ENCODE assay signal across 7 mouse cellular contexts in genomic region chr5:93133445-93134244, GRCm38 (mm10). TPM values are rescaled to one million over a fixed set of nuclear protein-coding genes. Genes with fewer than 3 reads are reported as not detected.
A peak's percentile ranks its signal among the peaks of the same experiment; 100 is the strongest.
DNase-seq lines count a peak whose midpoint lies in the region; ATAC-seq lines count a peak whose summit lies in the region.

No protein-coding gene starts in this region.

- 50% methylated on average over 10 of the region's 10 CpGs for WGBS in midbrain, embryonic 10.5 days
- 41% methylated on average over 10 of the region's 10 CpGs for WGBS in midbrain, embryonic 11.5 days
- 22% methylated on average over 10 of the region's 10 CpGs for WGBS in embryonic facial prominence, embryonic 14.5 days
- 11% methylated on average over 10 of the region's 10 CpGs for WGBS in midbrain, embryonic 15.5 days

- ATAC-seq in midbrain, embryonic 11.5 days (ENCODE audit: low FRiP score), result no peak
- no peak for ATAC-seq in embryonic facial prominence, embryonic 14.5 days (ENCODE audit: low read depth)
- peak; percentile 56; the same call in 1 of the 2 replicates for ATAC-seq in midbrain, embryonic 15.5 days (replicated peaks)

- H3K4me1 ChIP-seq in midbrain, embryonic 10.5 days, result peaks cover 65% of the 10 kb centered on the region
- H3K4me1 ChIP-seq in midbrain, embryonic 11.5 days (ENCODE audit: control insufficient read depth, insufficient read depth, low read length), result peaks cover 40% of the 10 kb centered on the region
- peaks cover 84% of the 10 kb centered on the region for H3K4me1 ChIP-seq in embryonic facial prominence, embryonic 14.5 days (ENCODE audit: control insufficient read depth, insufficient read depth, low read length)
- peaks cover 41% of the 10 kb centered on the region for H3K4me1 ChIP-seq in midbrain, embryonic 15.5 days

- H3K9ac ChIP-seq in midbrain, embryonic 11.5 days (ENCODE audit: low read length), result no peak overlapping the region
- peak overlapping the region; percentile 17; the same call in 1 of the 2 replicates for H3K9ac ChIP-seq in embryonic facial prominence, embryonic 14.5 days (ENCODE audit: low read depth, low read length)
- H3K9ac ChIP-seq in midbrain, embryonic 15.5 days, result no peak overlapping the region

- H3K9me3 ChIP-seq in midbrain, embryonic 10.5 days (replicated peaks), result peaks cover 7% of the 10 kb centered on the region
- H3K9me3 ChIP-seq in midbrain, embryonic 11.5 days (ENCODE audit: control insufficient read depth, low read length), result no peaks in the 10 kb centered on the region; the same call in 1 of the 2 replicates
- no peaks in the 10 kb centered on the region for H3K9me3 ChIP-seq in embryonic facial prominence, embryonic 14.5 days (ENCODE audit: control insufficient read depth, low read length)
- no peaks in the 10 kb centered on the region for H3K9me3 ChIP-seq in midbrain, embryonic 15.5 days

- peak overlapping the region; percentile 67 for H3K27ac ChIP-seq in midbrain, embryonic 10.5 days (replicated peaks)
- H3K27ac ChIP-seq in midbrain, embryonic 11.5 days (ENCODE audit: low read depth, low read length), result no peak overlapping the region
- H3K27ac ChIP-seq in embryonic facial prominence, embryonic 14.5 days (replicated peaks; ENCODE audit: low read depth, low read length), result peak overlapping the region; percentile 75
- H3K27ac ChIP-seq in midbrain, embryonic 15.5 days, result peak overlapping the region; percentile 60

- no peak for DNase-seq in midbrain, embryonic 10.5 days (ENCODE audit: low spot score)
- no peak for DNase-seq in midbrain, embryonic 11.5 days (ENCODE audit: low spot score, missing footprints)
- DNase-seq in embryonic facial prominence, embryonic 14.5 days (ENCODE audit: low spot score), result peak; percentile 71
- peak; percentile 89 for DNase-seq in induced T-regulatory cell, adult 2 months (ENCODE audit: low read depth)
- DNase-seq in urinary bladder, postnatal 4 days (ENCODE audit: low spot score in 2 of 2), result no peak
- no peak for DNase-seq in thymus, postnatal 10 days (ENCODE audit: low spot score in 2 of 2)

- no peak overlapping the region for H3K4me2 ChIP-seq in midbrain, embryonic 11.5 days
- H3K4me2 ChIP-seq in embryonic facial prominence, embryonic 14.5 days (ENCODE audit: low read depth, low read length), result peak overlapping the region; percentile 33
- H3K4me2 ChIP-seq in midbrain, embryonic 15.5 days, result peak overlapping the region; percentile 33

- H3K4me3 ChIP-seq in midbrain, embryonic 10.5 days, result no peak overlapping the region
- no peak overlapping the region for H3K4me3 ChIP-seq in midbrain, embryonic 11.5 days (ENCODE audit: low read depth, low read length)
- no peak overlapping the region for H3K4me3 ChIP-seq in embryonic facial prominence, embryonic 14.5 days (ENCODE audit: low read depth, low read length)
- no peak overlapping the region for H3K4me3 ChIP-seq in midbrain, embryonic 15.5 days

- H3K36me3 ChIP-seq in midbrain, embryonic 10.5 days, result peaks cover 25% of the 10 kb centered on the region
- no peaks in the 10 kb centered on the region for H3K36me3 ChIP-seq in midbrain, embryonic 11.5 days (ENCODE audit: control insufficient read depth, insufficient read depth, low read length)
- no peaks in the 10 kb centered on the region for H3K36me3 ChIP-seq in embryonic facial prominence, embryonic 14.5 days (ENCODE audit: control insufficient read depth, insufficient read depth, low read length)
- H3K36me3 ChIP-seq in midbrain, embryonic 15.5 days (replicated peaks), result no peaks in the 10 kb centered on the region

- no peaks in the 10 kb centered on the region for H3K27me3 ChIP-seq in midbrain, embryonic 10.5 days (ENCODE audit: low read depth, poor library complexity, severe bottlenecking)
- H3K27me3 ChIP-seq in midbrain, embryonic 11.5 days (ENCODE audit: control insufficient read depth, insufficient read depth, low read length), result no peaks in the 10 kb centered on the region
- no peaks in the 10 kb centered on the region for H3K27me3 ChIP-seq in embryonic facial prominence, embryonic 14.5 days (replicated peaks; ENCODE audit: control insufficient read depth, insufficient read depth, low read length)
- H3K27me3 ChIP-seq in midbrain, embryonic 15.5 days (replicated peaks), result no peaks in the 10 kb centered on the region

RNA-seq across cellular contexts. Expression of gene Sept11, which starts 40.4 kb away (rescaled TPM):
- polyA plus RNA-seq in midbrain, embryonic 10.5 days (2016; fragmentation: Nextera tagmentation; extraction: Ambion mirVana), result 251 and 274 TPM in 2 replicates
- polyA plus RNA-seq in midbrain, embryonic 11.5 days (2014; fragmentation: Nextera tagmentation; extraction: Ambion mirVana), result 251 and 269 TPM in 2 replicates
- polyA plus RNA-seq in embryonic facial prominence, embryonic 14.5 days (2014; fragmentation: Nextera tagmentation; extraction: Ambion mirVana), result 187 and 197 TPM in 2 replicates
- 148 TPM in 2 replicates for polyA plus RNA-seq in midbrain, embryonic 15.5 days (2015; fragmentation: Nextera tagmentation; extraction: Ambion mirVana)

Comparison
In these comparisons a context has a peak if more than half of its experiments do, and no peak if none do; other contexts are left out.
1. DNase-seq: peak in embryonic facial prominence, embryonic 14.5 days (single experiment) and induced T-regulatory cell, adult 2 months (single experiment); none in midbrain, embryonic 10.5 days (single experiment), midbrain, embryonic 11.5 days (single experiment), urinary bladder, postnatal 4 days (0 of 2) and thymus, postnatal 10 days (0 of 2).